Comparison of ENCODE assay signal across 9 mouse cellular contexts in genomic region chr16:48750145-48750827, GRCm38 (mm10). TPM values are rescaled to one million over a fixed set of nuclear protein-coding genes. Genes with fewer than 3 reads are reported as not detected.
DNase-seq lines count a peak whose midpoint lies in the region; ATAC-seq lines count a peak whose summit lies in the region.
"Had no signal": no experiment of that assay in that cellular context is flagged by ENCODE, and none has a peak within 500 bp of the region (broad histone marks: within the 10 kb centered on the region; RNA-seq: fewer than 3 reads in every experiment).

No protein-coding gene starts in this region.

- no peak overlapping the region for H3K27ac ChIP-seq in heart, embryonic 10.5 days
- no peak overlapping the region for H3K27ac ChIP-seq in limb, embryonic 15.5 days

- ATAC-seq in limb, embryonic 15.5 days (ENCODE audit: insufficient number of reproducible peaks, low FRiP score, low TSS enrichment, low read depth), result no peak

- no peak overlapping the region for H3K9ac ChIP-seq in limb, embryonic 15.5 days

- peak overlapping the region; percentile 32 for H3K4me2 ChIP-seq in limb, embryonic 15.5 days

- peak overlapping the region; percentile 38 for H3K4me3 ChIP-seq in heart, embryonic 10.5 days
- H3K4me3 ChIP-seq in limb, embryonic 15.5 days, result peak overlapping the region; percentile 11; the same call in 1 of the 2 replicates

- 14% methylated on average over 26 of the region's 26 CpGs for WGBS in heart, embryonic 10.5 days
- 17% methylated on average over 26 of the region's 26 CpGs for WGBS in limb, embryonic 15.5 days

- no peaks in the 10 kb centered on the region; the same call in 1 of the 2 replicates for H3K27me3 ChIP-seq in heart, embryonic 10.5 days (ENCODE audit: insufficient read depth, poor library complexity, severe bottlenecking)
- H3K27me3 ChIP-seq in limb, embryonic 15.5 days, result no peaks in the 10 kb centered on the region

- no peaks in the 10 kb centered on the region for H3K9me3 ChIP-seq in heart, embryonic 10.5 days
- no peaks in the 10 kb centered on the region for H3K9me3 ChIP-seq in limb, embryonic 15.5 days

- no peak for DNase-seq in heart, embryonic 10.5 days (ENCODE audit: low spot score)
- no peak for DNase-seq in heart, postnatal 14 days
- peak; percentile 3 to 13 for DNase-seq in right cerebral cortex, adult 2 months (ENCODE audit: low spot score in 2 of 2)
- no peak for DNase-seq in right cerebral cortex, postnatal 4 days
- DNase-seq in urinary bladder, postnatal 25 days (ENCODE audit: low spot score), result no peak
- no peak for DNase-seq in gastrocnemius, adult 18-20 months (ENCODE audit: low spot score)
- no peak for DNase-seq in layer of hippocampus, adult 11-12 months (ENCODE audit: low spot score)
- DNase-seq: lung, postnatal 10 days had no signal

- intact Hi-C loops in heart, postnatal 14 days (cut with DNase I), result no loop called here

- H3K4me1 ChIP-seq in heart, embryonic 10.5 days, result 0 out of 2 replicates have a peak, but pooled peaks cover 4% of the 10 kb centered on the region
- H3K4me1 ChIP-seq in limb, embryonic 15.5 days, result peaks cover 4% of the 10 kb centered on the region; the same call in 1 of the 2 replicates

- no peaks in the 10 kb centered on the region for H3K36me3 ChIP-seq in heart, embryonic 10.5 days
- no peaks in the 10 kb centered on the region for H3K36me3 ChIP-seq in limb, embryonic 15.5 days

RNA-seq across cellular contexts. Expression of gene Trat1, which starts 21.5 kb away (rescaled TPM):
- not detected in 2 replicates for polyA plus RNA-seq in heart, embryonic 10.5 days (2016; fragmentation: Nextera tagmentation; extraction: Ambion mirVana)
- total RNA-seq in heart, postnatal 14 days (2021), result 1 to 10 TPM in 1 of 2 experiments, under 1 TPM in 1; 0.17 to 1.5 TPM
- polyA plus RNA-seq in limb, embryonic 15.5 days (2015; fragmentation: Nextera tagmentation; extraction: Ambion mirVana), result 0.08 TPM in 1 of 2 replicates, not detected in the other
- total RNA-seq in gastrocnemius, adult 18-20 months (2021), result not detected

Comparison
In these comparisons a context has a peak if more than half of its experiments do, and no peak if none do; other contexts are left out.
1. DNase-seq: peak in right cerebral cortex, adult 2 months (2 of 2); none in heart, embryonic 10.5 days (single experiment), heart, postnatal 14 days (0 of 2), right cerebral cortex, postnatal 4 days (single experiment), urinary bladder, postnatal 25 days (single experiment), gastrocnemius, adult 18-20 months (single experiment) and layer of hippocampus, adult 11-12 months (single experiment).